Mouse (Mus musculus) CH12F3 (cell line): ENCODE data around the gene Nat10.

Experiments
- in situ Hi-C: fragments of 300-500 bp; cut with MboI; formaldehyde crosslinking; loops from 2 replicates; pipeline ENCODE4 v1.14.3; 2020; ENCODE audit warnings: low sequenced_read_pairs

The Nat10 gene

DNA sequence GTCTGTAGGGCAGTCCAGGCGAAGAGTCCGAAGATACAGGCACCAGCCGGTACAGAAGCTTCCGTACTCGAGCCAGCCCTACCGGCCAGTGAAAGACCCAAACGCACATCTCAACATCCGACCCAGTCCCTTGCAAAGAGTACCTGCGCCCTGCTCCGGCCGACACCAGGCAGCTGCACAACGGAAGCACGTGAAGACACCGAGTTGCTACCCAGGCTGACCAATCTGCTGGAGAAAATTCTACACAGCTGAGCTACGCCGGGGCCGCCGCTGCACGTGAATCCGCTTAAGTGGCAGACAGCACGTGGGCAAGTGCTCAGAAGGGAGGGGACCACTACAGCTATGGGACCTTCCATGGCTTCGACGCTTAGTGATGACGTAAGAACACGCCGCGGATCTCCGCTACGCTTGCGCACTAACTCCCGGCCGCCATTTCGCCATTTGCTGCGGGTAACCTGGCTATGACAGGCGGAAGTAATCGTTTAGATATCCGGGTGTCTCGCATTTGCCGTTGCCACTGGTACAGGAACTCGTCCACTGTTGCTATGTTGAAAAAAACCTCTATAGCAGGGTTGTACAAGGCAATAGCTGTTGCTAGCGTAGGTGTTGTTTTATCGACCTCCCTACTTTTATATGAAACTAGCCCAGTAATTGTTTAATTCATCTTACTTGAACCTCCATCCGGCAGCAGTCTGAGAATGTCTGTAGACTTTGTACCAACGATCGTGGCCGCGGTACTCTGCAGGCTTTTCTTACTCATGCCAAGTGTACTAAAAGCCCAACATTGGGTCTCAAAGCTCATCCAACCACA lies at the start of gene Nat10:
Gene Nat10, minus strand, starts transcription at position 365 of the 811 bp plus-strand sequence.
- in situ Hi-C loops: no loop called here

DNA sequence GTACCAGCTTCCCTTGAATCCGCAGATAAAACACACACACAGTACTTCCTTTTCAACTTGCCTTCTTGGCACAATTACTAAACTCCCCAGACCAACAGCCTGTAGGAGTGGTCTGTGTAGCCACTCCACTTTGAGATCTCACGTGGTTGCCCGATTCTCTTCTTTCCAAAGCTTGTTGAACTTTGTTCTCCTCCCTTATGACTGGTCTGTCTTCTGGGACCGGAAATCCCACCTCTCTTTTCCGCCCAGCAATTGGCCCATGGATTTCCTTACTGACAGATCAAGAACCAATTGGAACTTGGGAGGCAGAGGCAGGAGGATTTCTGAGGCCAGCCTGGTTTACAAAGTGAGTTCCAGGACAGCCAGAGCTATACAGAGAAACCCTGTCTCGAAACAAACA lies 49.3 kb upstream of the Nat10 start:
- in situ Hi-C loops: no loop called here

DNA sequence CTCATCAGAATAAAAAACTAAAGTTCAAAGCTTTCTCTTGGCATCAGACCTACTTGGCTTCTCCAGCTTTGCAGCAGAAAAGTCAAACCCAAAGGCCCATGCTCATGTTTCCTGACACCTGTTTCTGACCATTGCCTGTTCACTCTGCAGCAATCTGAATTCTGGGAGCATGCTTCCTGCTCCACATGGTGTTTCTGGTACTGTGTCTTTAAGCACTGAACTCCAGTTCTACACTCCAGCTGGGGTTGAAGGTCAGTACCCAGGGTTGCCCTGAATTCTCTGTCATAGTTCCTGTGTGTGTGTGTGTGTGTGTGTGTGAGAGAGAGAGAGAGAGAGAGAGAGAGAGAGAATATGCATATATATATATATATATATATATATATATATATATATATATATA lies 47.4 kb upstream of the Nat10 start:
- in situ Hi-C loops: no loop called here

DNA sequence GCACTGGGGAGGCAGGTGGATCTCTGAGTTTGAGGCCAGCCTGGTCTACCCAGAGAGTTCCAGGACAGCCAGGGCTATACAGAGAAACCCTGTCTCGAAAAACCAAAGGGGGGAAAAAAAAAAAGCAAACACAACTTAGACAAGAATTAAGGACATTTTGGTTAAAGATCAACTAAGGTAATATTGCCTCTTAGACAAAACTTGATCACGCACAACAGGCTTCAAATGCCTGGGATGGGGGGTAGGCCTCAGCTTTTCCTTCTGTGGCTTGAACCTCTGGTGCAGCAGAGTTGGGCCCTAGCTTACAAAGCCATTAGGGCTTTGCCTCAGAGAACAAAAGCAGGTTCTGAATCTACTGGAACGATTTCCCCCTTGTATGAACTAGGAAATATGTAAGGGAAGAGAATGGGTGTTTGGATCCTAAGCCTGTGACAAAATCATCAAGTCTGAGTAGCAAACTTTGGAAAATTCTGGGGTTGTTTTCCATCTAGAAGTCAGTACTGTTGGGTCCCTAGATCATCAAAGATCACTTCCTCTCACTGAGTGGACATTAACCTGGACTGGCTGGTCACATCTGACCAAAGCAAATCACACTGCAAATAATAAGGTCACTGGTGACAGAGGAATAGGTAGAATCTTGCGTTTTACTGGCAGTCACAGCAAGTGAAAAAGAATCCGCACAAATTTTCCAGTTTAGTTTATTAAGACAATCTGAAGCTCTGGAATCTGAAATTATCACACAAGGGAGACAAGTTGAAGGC lies 42.9 kb upstream of the Nat10 start:
- in situ Hi-C loops: no loop called here

DNA sequence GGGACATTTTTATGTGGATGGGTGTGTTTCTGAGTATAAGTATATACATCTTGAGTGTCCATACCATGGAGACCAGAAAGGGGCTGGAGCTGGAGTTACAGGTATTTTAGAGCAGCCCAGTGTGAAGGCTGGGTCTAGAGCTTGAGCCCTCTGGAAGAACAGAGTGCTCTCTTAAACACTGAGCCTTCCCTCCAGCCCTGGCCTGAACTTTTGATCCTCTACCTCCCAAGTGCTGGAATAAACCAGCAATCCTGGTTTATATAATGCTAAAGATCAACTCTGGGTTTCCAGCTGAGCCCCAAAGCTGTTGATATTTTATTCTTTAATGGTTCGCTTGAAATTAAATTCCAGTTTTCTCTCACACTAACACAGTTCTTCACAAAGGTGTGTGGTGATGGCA lies 41.4 kb upstream of the Nat10 start:
- in situ Hi-C loops: no loop called here

DNA sequence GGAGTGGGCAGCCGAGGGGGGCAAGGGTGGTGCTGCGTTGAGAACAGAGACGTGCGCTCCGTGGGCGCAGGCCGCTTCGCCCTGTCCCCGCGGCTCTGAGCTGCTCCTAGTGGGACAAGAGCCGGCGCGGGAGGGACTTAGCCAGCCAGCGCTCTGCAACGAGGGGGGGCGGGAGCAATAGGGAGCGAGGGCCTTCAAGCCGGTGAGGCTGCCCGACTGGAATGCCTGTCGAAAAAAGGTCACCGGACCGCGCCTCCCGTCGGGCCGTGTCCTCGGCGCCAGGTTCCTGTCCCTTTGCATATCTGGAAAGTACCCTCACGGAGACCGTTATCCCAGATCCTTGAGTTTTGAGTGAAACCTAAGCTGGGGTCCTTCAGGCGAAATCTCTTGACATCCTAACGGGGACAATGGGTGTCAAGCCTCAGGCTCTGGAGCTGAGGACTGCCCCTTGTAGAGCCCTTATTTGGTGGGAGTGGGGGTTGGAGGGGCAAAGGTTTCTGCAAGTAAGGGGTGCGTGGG lies 36.5 kb upstream of the Nat10 start, which contains the start of gene Caprin1:
Gene Caprin1, minus strand, starts transcription at position 159 of the 519 bp plus-strand sequence.
- in situ Hi-C loops: no loop called here

DNA sequence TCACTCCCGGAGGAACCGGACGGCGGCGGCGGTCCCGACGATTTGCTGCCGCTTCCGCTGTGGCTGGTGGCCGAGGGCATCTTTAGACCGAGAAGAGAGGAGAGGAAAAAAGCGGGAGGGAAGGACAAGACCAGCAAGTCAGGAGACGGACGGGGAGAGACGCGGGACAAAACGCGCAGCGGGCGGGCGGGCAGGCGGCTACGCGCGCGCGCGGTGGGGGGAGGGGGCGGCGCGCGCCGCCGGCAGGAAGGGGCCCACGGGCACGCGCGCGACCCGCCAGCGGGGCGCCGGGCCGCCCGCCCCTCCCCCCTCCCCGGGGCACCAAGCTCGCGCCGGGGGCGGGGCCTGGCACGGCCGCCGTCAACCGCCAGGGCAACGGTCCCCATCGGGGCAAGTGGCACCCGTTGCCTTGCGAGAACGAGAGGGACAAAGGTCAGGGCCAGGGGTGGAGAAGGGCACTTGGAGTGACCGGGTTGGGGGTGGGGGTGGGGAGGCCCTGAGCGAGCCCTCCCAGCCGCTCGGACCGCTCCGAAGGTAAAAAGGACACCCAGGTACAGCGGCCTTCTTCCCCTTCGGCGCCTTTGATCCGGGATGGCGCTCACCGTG lies 35.9 kb upstream of the Nat10 start:
- in situ Hi-C loops: no loop called here

DNA sequence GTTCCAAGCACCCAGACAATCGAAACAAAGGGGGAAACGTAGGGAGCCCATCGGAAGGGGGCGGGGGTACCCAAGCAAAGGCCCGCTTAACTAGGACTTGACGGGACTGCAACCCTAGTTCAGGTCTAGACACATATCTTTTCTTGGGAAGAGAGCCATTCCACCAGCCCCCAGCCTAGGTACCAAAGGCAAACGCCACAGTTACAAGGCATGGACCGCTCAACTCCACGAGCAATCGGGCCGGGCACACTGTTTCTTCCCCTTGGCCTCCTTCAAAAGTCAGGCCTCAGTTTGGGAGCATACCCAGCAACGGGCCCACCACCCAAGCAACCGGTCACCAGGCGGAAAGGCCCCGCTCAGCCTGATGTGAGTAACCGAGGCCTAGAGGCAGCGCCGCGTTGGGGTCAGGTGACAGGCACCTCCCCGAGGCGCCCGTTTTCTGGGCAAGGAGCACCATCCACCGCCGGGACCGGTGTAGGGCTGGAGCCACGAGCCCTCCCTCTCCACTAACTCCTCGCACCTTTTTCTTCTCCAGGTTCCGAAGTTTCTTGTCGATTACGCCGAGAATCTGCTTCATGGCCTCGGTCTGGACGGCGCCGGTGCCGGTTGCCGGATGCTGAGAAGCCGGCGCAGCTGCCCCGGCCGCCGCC lies 35.3 kb upstream of the Nat10 start:
- in situ Hi-C loops: no loop called here

DNA sequence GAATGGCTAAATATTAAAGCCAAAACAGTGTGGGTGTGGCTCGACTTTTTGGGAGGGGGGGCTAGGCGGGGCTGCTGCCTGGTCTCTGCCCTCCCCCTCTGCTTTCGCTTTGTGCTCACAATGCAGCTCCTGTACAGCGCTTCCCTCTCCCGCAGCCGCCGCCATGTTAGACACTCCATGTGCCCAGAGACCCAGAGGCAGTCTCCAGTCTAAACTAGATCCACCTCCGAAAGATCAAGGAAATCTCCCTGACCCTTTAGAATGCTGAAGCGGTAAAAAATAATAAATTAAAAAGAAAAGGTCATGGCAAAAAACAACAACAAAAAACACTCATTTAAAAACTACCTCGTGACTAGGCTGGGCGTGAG lies 34.8 kb upstream of the Nat10 start:
- in situ Hi-C loops: no loop called here

DNA sequence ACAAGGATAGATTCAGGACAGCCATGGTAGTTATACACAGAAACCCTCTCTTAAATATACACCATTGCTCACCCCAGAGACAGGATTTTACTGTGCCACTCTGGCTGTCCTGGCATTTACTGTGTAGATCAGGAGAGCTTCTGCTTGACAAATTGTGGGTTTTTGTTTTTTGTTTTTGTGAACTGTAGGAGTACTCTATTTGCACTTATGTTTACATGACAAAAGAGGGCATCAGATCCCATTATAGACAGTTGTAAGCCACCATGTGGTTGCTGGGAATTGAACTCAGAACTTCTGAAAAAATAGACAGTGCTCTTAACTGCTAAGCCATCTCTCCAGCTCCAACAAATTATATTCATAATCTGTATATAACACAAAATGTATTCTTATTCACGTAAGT lies 30.9 kb upstream of the Nat10 start:
- in situ Hi-C loops: no loop called here

DNA sequence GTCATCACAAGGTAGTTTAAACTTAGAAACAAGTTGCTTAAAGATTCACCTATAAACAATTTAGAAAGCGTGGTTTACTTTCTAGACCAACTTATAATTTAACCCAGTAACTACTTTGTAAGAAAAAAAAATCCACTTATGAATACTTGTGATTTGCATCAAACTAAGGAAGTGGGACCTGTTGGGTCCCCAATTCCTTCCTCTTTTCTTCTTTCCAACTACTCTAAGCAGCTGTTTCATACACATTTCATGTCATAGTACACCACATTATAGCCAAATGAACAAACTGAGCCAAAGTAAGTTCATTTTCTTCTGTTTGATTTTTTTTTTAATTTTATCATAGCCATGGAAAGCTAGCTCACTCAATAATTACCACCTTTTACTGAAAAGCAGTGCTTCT lies 24.7 kb upstream of the Nat10 start:
- in situ Hi-C loops: no loop called here

DNA sequence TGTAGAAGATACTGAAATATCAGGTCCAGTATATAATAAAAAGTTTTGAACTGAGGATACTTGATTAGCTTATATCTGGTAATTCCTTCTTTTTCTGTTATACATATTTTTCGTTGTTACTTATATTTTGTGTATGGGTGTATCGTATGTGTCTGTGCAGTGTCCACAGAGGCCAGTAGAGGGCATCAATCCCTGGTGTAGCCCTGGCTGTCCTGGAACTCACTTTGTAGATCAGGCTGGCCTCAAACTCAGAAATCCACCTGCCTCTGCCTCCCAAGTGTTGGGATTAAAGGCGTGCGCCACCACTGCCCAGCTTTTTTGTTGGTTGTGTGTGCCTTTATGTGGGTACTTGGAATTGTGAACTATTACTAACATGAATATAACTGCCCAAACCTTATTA lies 23.6 kb upstream of the Nat10 start:
- in situ Hi-C loops: no loop called here

DNA sequence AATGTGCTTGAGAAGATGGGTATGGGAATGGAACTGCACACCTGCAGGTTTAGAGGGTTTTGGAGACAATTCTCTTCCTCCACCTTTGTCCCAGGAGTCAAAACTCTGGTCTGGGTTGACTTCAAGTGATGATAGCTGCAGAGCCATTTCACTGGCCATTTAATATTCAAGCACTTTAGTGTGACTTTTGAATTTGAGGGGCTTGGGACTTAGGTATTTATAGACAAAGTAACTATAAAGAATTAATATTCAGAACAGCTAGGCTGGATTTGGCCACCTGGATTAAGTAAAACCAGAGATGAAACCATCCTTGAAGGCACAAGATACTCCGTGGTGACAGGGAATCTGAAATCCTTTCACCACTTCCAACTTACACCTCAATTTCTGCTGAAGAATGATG lies 1.4 kb upstream of the Nat10 start:
- in situ Hi-C loops: no loop called here

DNA sequence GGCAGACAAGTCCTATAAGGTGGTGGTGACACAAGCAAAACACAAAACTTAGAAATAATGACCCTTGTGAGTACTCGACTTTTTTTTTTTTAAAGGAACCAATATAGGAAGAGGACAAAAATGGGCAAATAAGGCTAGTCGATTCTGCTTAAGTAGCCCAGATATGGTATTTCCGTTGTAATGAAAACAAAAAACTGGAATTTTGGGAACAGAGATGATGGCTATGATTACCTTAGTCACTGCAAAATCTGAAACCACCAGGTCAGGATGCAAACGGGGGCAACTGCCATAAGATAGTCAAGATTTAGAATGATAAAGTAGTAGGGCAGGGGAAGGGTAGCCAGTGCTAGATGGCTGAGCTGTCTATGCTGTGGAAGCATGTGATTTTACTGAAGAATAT lies 923 bp upstream of the Nat10 start:
- in situ Hi-C loops: no loop called here

DNA sequence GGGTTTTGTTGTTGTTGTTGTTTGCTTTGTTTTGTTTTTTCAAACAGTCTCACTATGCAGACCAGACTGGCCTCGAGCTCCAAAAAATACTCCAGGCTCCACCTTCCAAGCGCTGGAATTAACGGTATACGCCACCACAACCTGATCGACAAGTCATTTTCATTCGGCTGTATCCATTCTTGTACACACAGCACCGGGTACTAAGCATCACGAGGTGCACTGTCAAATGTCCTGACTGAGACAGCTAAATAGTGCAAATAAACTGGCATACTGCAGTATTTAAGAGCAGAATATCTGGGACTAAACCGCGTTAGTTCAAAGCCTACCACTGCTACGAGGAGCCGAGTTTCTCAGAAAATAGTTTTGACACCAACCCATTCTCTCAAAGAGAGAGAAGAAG lies 649 bp downstream of the Nat10 start:
- in situ Hi-C loops: no loop called here

DNA sequence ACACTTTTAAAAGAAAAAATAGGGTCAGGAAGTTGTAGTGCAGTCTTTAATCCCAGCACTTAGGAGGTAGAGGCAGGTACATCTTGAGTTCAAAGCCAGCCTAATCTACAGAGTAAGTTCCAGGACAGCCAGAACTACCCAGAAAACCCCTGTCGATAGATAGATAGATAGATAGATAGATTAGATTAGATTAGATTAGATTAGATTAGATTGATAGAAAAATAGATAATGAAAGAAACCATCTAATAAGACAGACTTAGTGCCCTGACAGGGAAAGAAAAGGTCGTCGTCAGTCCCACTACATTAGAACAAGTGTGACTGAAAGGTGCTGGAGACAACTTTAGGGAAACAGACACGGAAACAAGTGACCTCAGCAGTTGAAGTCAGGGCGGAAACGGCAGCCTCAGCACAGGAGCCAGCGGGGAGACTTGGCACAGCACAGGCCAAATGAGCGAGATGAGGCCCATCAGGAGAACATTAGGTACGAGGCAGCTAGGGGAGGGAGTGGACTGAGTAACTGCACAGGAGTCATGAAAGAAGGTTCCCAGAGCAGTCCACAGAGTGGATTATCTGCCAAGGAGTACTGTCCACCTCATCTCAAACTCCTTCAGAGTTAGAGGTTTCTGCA lies 5.5 kb downstream of the Nat10 start:
- in situ Hi-C loops: no loop called here

DNA sequence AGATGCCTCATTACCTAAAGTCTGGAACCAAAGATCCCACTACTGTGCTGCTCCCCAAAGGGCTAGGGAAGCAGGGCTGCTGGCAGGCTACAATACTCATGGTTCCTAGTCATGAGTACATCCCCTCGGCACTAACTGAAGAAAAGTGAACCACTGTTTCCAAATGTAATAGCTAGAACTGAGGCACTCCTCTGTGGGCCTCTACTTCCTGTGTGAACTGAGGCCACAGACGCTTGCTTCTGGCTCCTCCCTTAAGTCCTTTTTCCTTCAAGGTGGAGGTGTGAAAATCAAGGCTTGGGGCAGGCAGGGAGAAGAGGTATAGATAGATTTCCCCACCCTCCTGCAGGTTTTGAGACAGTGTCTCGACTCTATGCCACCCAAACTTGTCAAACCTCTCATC lies 6.5 kb downstream of the Nat10 start:
- in situ Hi-C loops: no loop called here

DNA sequence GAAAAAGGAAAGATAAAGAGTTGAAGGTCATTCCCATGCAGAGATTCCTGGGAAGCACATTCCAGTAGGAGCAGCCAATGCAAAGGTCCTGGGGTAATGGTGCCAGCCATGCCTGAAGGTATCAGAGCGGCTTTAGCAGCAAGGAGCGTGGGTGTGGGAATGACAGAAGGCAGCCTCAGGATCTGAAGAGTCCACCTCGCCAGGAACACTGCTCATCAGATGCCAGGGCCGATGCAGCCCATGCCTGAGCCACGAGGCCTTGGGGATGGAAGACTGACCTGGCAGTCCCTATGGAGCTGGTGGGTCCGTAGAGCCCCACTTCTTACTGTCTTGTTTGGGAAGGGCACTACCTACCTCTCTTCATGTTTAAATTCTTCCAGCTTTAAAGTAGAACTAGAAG lies 9.3 kb downstream of the Nat10 start:
- in situ Hi-C loops: no loop called here

DNA sequence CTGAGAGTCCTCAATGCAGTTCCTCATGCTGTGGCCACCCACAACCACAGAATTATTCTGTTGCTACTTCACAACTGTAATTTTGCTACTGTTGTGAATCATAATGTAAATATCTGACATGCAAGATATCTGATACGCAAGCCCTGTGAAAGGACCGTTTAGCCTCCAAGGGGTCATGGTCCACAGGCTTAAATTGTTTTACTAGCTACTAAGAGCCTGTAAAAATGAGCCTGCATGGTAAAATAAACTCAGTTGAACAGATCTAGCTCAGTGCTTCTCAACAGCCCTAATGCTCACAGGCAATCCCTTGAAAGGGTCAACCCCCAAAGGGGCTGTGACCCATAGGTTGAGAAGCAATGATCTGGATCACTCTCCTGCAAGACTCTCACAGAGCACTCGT lies 12.0 kb downstream of the Nat10 start:
- in situ Hi-C loops: no loop called here

DNA sequence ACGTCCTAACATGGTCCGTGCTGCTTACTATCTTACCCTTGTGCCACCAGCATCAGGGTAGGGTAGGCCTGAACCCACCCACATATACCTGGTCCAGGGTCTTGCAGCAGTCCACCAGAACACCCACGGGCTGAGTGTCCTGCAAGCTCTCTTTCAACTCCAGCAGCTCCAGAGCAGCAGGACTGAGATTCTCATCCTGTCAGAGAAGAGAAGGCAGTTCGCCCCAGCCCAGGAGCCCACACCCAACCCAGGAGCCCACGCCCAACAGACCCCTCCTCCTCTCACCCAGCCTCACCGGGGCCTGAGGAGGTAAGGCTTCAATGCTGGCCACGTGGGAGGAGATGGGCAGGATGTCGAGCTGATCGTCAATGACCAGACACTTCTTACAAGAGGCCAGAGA lies 13.2 kb downstream of the Nat10 start:
- in situ Hi-C loops: no loop called here

DNA sequence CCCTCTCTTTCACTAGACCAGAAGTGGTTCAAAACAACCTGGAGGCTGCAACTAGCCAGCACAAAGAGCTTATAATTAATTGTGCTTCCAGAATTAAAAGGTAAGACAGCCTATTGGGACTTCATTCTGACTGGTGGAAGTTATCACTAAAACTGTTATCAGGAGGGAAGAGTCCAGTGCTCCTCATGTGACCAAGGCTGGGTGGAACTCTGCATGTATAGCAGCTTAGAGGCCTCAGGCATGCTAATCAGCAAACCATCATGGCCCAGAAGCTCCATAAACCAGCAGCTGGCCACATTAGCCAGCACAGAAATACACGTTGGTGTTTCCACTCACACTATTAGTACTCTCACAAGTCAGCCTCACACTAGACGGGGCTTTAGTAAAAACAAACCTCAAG lies 14.3 kb downstream of the Nat10 start:
- in situ Hi-C loops: no loop called here
